Mouse (Mus musculus) neural tube, embryonic 13.5 days (tissue): ENCODE data around the gene Aff4. TPM values are rescaled to one million over a fixed set of nuclear protein-coding genes. Genes with fewer than 3 reads are reported as not detected.

Experiments used
- ATAC-seq: fragments of 200-750 bp; cut with Nextera tagmentation; 2 replicates; pipeline ENCODE4 v1.8.0; 2017; ENCODE audit warnings: low read depth, mild to moderate bottlenecking, moderate TSS enrichment, moderate library complexity
- H3K27ac ChIP-seq: fragments of 300-500 bp; sonication (generic); replicated peaks from 2 replicates; pipeline ENCODE4 v1.5.1; 2015; ENCODE audit warnings: moderate library complexity, mild to moderate bottlenecking, inconsistent platforms
- H3K27me3 ChIP-seq: fragments of 300-500 bp; sonication (generic); 2 replicates; pipeline ENCODE4 v1.6.1; 2015; ENCODE audit warnings: mild to moderate bottlenecking, inconsistent platforms
- H3K36me3 ChIP-seq: fragments of 300-500 bp; sonication (generic); 2 replicates; pipeline ENCODE4 v1.6.1; 2015; ENCODE audit warnings: mild to moderate bottlenecking, inconsistent platforms
- H3K4me1 ChIP-seq: fragments of 300-500 bp; sonication (generic); replicated peaks from 2 replicates; pipeline ENCODE4 v1.6.1; 2015; ENCODE audit warnings: inconsistent platforms
- H3K4me2 ChIP-seq: fragments of 300-500 bp; sonication (generic); 2 replicates; pipeline ENCODE4 v1.6.1; 2015; ENCODE audit warnings: inconsistent platforms, mild to moderate bottlenecking, moderate library complexity
- H3K4me3 ChIP-seq: fragments of 300-500 bp; sonication (generic); 2 replicates; pipeline ENCODE4 v1.5.1; 2015; ENCODE audit warnings: mild to moderate bottlenecking, inconsistent platforms
- H3K9ac ChIP-seq: fragments of 300-500 bp; sonication (generic); 2 replicates; pipeline ENCODE4 v1.6.1; 2015; ENCODE audit warnings: moderate library complexity, mild to moderate bottlenecking, inconsistent platforms
- H3K9me3 ChIP-seq: fragments of 300-500 bp; sonication (generic); 2 replicates; pipeline ENCODE4 v1.6.1; 2016; ENCODE audit warnings: inconsistent platforms
- WGBS: fragments of 180-500 bp; shearing (Covaris S2); methylation state at CpG from one replicate; pipeline ENCODE4 v1.1.7; 2015; 5-methylcytosine and 5-hydroxymethylcytosine counted together
- polyA plus RNA-seq: library from polyadenylated mRNA; unstranded; fragments of >200 nt; fragmentation: Nextera tagmentation; extraction: Ambion mirVana; gene quantifications from 2 replicates; pipeline ENCODE4 v1.2.1, GENCODE M21; 2015

Aff4 gene
- polyA plus RNA-seq, 1 experiment from 2014 or later = 43.3 TPM

GRCm38 (mm10) chr11:53435504-53435903 is 84.9 kb downstream of the Aff4 start:
- ATAC-seq = no peak
- Histone ChIP-seq H3K4me2 (no peak overlapping the region), H3K4me3 (no peak overlapping the region), H3K36me3 (no peaks in the 10 kb centered on the region), H3K4me1 (peaks cover 7% of the 10 kb centered on the region), H3K9me3 (no peaks in the 10 kb centered on the region), H3K27me3 (no peaks in the 10 kb centered on the region), H3K9ac (no peak overlapping the region), H3K27ac (no peak overlapping the region)
- WGBS = 82% methylated on average over 8 of the region's 8 CpGs

- no peak overlapping the region for H3K9ac ChIP-seq
- no peak for ATAC-seq
- WGBS = 90% methylated on average over 6 of the region's 6 CpGs
- no peak overlapping the region for H3K27ac ChIP-seq
- H3K4me2 ChIP-seq = no peak overlapping the region
- no peaks in the 10 kb centered on the region for H3K36me3 ChIP-seq
- peaks cover 5% of the 10 kb centered on the region for H3K4me1 ChIP-seq
- H3K9me3 ChIP-seq = no peaks in the 10 kb centered on the region
- H3K27me3 ChIP-seq = no peaks in the 10 kb centered on the region
- H3K4me3 ChIP-seq = no peak overlapping the region
Observed at GRCm38 (mm10) chr11:53436338-53436737, 85.7 kb downstream of the Aff4 start.

GRCm38 (mm10) chr11:53441921-53442320 is 91.3 kb downstream of the Aff4 start:
- Histone ChIP-seq H3K9me3 (no peaks in the 10 kb centered on the region), H3K36me3 (no peaks in the 10 kb centered on the region), H3K9ac (no peak overlapping the region), H3K4me2 (no peak overlapping the region), H3K4me3 (no peak overlapping the region), H3K4me1 (no peaks in the 10 kb centered on the region), H3K27ac (no peak overlapping the region), H3K27me3 (no peaks in the 10 kb centered on the region)
- no peak for ATAC-seq
- WGBS = 60% methylated on average over 12 of the region's 12 CpGs

GRCm38 (mm10) chr11:53443861-53444260 is 93.2 kb downstream of the Aff4 start:
- Histone ChIP-seq H3K4me1 (no peaks in the 10 kb centered on the region), H3K9ac (no peak overlapping the region), H3K27ac (no peak overlapping the region), H3K9me3 (no peaks in the 10 kb centered on the region), H3K36me3 (no peaks in the 10 kb centered on the region), H3K4me3 (no peak overlapping the region), H3K4me2 (no peak overlapping the region), H3K27me3 (no peaks in the 10 kb centered on the region)
- ATAC-seq = no peak
- 40% methylated on average over 6 of the region's 6 CpGs for WGBS

GRCm38 (mm10) chr11:53445562-53445961 is 94.9 kb downstream of the Aff4 start:
- H3K36me3 ChIP-seq = no peaks in the 10 kb centered on the region
- no peak overlapping the region for H3K4me3 ChIP-seq
- no peaks in the 10 kb centered on the region for H3K4me1 ChIP-seq
- no peak overlapping the region for H3K4me2 ChIP-seq
- no peaks in the 10 kb centered on the region for H3K27me3 ChIP-seq
- H3K27ac ChIP-seq = no peak overlapping the region
- ATAC-seq = no peak
- H3K9ac ChIP-seq = no peak overlapping the region
- H3K9me3 ChIP-seq = no peaks in the 10 kb centered on the region
- WGBS = 66% methylated on average over 13 of the region's 13 CpGs

GRCm38 (mm10) chr11:53446183-53446582 is 95.5 kb downstream of the Aff4 start:
- 90% methylated on average over 13 of the region's 13 CpGs for WGBS
- no peaks in the 10 kb centered on the region for H3K27me3 ChIP-seq
- no peak for ATAC-seq
- H3K4me3 ChIP-seq = no peak overlapping the region
- no peaks in the 10 kb centered on the region for H3K4me1 ChIP-seq
- H3K4me2 ChIP-seq = no peak overlapping the region
- H3K36me3 ChIP-seq = no peaks in the 10 kb centered on the region
- H3K9me3 ChIP-seq = no peaks in the 10 kb centered on the region
- no peak overlapping the region for H3K27ac ChIP-seq
- H3K9ac ChIP-seq = no peak overlapping the region

- Histone ChIP-seq H3K9me3 (no peaks in the 10 kb centered on the region), H3K27me3 (0 out of 2 replicates have a peak, but pooled peaks cover 5% of the 10 kb centered on the region), H3K36me3 (no peaks in the 10 kb centered on the region), H3K27ac (no peak overlapping the region), H3K4me1 (no peaks in the 10 kb centered on the region), H3K9ac (no peak overlapping the region), H3K4me2 (no peak overlapping the region), H3K4me3 (no peak overlapping the region)
- 87% methylated on average over 8 of the region's 8 CpGs for WGBS
- ATAC-seq = no peak
Observed at GRCm38 (mm10) chr11:53447996-53448395, 97.4 kb downstream of the Aff4 start.

- no peaks in the 10 kb centered on the region for H3K9me3 ChIP-seq
- ATAC-seq = no peak
- no peak overlapping the region for H3K4me2 ChIP-seq
- H3K36me3 ChIP-seq = no peaks in the 10 kb centered on the region
- 0 out of 2 replicates have a peak, but pooled peaks cover 5% of the 10 kb centered on the region for H3K27me3 ChIP-seq
- H3K9ac ChIP-seq = no peak overlapping the region
- H3K4me1 ChIP-seq = no peaks in the 10 kb centered on the region
- no peak overlapping the region for H3K4me3 ChIP-seq
- 87% methylated on average over 1 of the region's 1 CpGs for WGBS
- no peak overlapping the region for H3K27ac ChIP-seq
Observed at GRCm38 (mm10) chr11:53448529-53448928, 97.9 kb downstream of the Aff4 start.

- no peak overlapping the region for H3K4me2 ChIP-seq
- WGBS = 66% methylated on average over 15 of the region's 15 CpGs
Observed at GRCm38 (mm10) chr11:53450070-53450705, 99.6 kb downstream of the Aff4 start.

GRCm38 (mm10) chr11:53451361-53451760 is 100.7 kb downstream of the Aff4 start:
- peaks cover 24% of the 10 kb centered on the region for H3K27me3 ChIP-seq
- no peak for ATAC-seq
- H3K4me1 ChIP-seq = no peaks in the 10 kb centered on the region
- WGBS = 75% methylated on average over 2 of the region's 2 CpGs
- H3K4me2 ChIP-seq = no peak overlapping the region
- H3K9ac ChIP-seq = no peak overlapping the region
- H3K4me3 ChIP-seq = no peak overlapping the region
- H3K27ac ChIP-seq = no peak overlapping the region
- H3K9me3 ChIP-seq = no peaks in the 10 kb centered on the region
- H3K36me3 ChIP-seq = no peaks in the 10 kb centered on the region

More at GRCm38 (mm10) chr11:53450070-53450705, 99.6 kb downstream of the Aff4 start:
- Histone ChIP-seq H3K9ac (no peak overlapping the region), H3K27ac (no peak overlapping the region), H3K4me3 (no peak overlapping the region), H3K4me1 (no peaks in the 10 kb centered on the region), H3K27me3 (peaks cover 12% of the 10 kb centered on the region), H3K9me3 (no peaks in the 10 kb centered on the region), H3K36me3 (no peaks in the 10 kb centered on the region)
- no peak for ATAC-seq

GRCm38 (mm10) chr11:53452396-53452795 is 101.8 kb downstream of the Aff4 start:
- H3K4me1 ChIP-seq = peaks cover 9% of the 10 kb centered on the region
- no peak overlapping the region for H3K4me3 ChIP-seq
- 95% methylated on average over 9 of the region's 9 CpGs for WGBS
- no peak overlapping the region for H3K27ac ChIP-seq
- H3K9me3 ChIP-seq = no peaks in the 10 kb centered on the region
- no peaks in the 10 kb centered on the region for H3K36me3 ChIP-seq
- H3K27me3 ChIP-seq = peaks cover 34% of the 10 kb centered on the region
- H3K9ac ChIP-seq = no peak overlapping the region
- no peak overlapping the region for H3K4me2 ChIP-seq
- no peak for ATAC-seq

GRCm38 (mm10) chr11:53453031-53453430 is 102.4 kb downstream of the Aff4 start:
- Histone ChIP-seq H3K4me1 (peaks cover 10% of the 10 kb centered on the region), H3K9me3 (no peaks in the 10 kb centered on the region), H3K9ac (no peak overlapping the region), H3K4me3 (no peak overlapping the region), H3K4me2 (no peak overlapping the region), H3K27ac (no peak overlapping the region), H3K36me3 (no peaks in the 10 kb centered on the region), H3K27me3 (peaks cover 41% of the 10 kb centered on the region)
- WGBS = 87% methylated on average over 5 of the region's 5 CpGs
- ATAC-seq = no peak
